Mouse (Mus musculus): ENCODE measurements around the gene Syt9. TPM values are rescaled to one million over a fixed set of nuclear protein-coding genes. Genes with fewer than 3 reads are reported as not detected.
"Not testable (repeated sequence)": the region's sequence is repeated elsewhere in the genome, so short reads cannot be mapped to it uniquely, and the experiment has no call there.

The Syt9 gene
- polyA plus RNA-seq, 1 experiment: 0.21 TPM

- DNase-seq: no peak
- H3K4me1 ChIP-seq (ENCODE audit: control insufficient read depth, insufficient read depth, low read length): no peaks in the 10 kb centered on the region
- no peak overlapping the region for H3K4me3 ChIP-seq (replicated peaks; ENCODE audit: extremely low read depth, low read depth, low read length)
- TF ChIP-seq CTCF (IDR thresholded peaks at IDR 0.05; ENCODE audit: insufficient read depth, low read length) (no peak), POLR2A (IDR thresholded peaks at IDR 0.05; ENCODE audit: borderline replicate concordance, extremely low read depth, low read depth, low read length) (no peak)
- WGBS: 49% methylated on average over 5 of the region's 5 CpGs
Observed at GRCm38 (mm10) chr7:107455118-107455521, 84.6 kb downstream of the Syt9 start.

- 78% methylated on average over 4 of the region's 4 CpGs for WGBS
- TF ChIP-seq POLR2A (IDR thresholded peaks at IDR 0.05; ENCODE audit: borderline replicate concordance, extremely low read depth, low read depth, low read length): no peak
- no peak for TF ChIP-seq CTCF (IDR thresholded peaks at IDR 0.05; ENCODE audit: insufficient read depth, low read length)
- Histone ChIP-seq H3K4me1 (ENCODE audit: control insufficient read depth, insufficient read depth, low read length) (no peaks in the 10 kb centered on the region), H3K4me3 (replicated peaks; ENCODE audit: extremely low read depth, low read depth, low read length) (no peak overlapping the region)
- no peak for DNase-seq
Observed at GRCm38 (mm10) chr7:107461167-107461566, 90.6 kb downstream of the Syt9 start.

- TF ChIP-seq POLR2A (IDR thresholded peaks at IDR 0.05; ENCODE audit: borderline replicate concordance, extremely low read depth, low read depth, low read length) (no peak), CTCF (IDR thresholded peaks at IDR 0.05; ENCODE audit: insufficient read depth, low read length) (no peak)
- WGBS: 50% methylated on average over 1 of the region's 1 CpGs
- no peak for DNase-seq
- Histone ChIP-seq H3K4me1 (ENCODE audit: control insufficient read depth, insufficient read depth, low read length) (no peaks in the 10 kb centered on the region), H3K4me3 (replicated peaks; ENCODE audit: extremely low read depth, low read depth, low read length) (no peak overlapping the region)
Observed at GRCm38 (mm10) chr7:107461699-107462440, 91.3 kb downstream of the Syt9 start.

- WGBS: 26% methylated on average over 3 of the region's 3 CpGs
- no peaks in the 10 kb centered on the region for H3K4me1 ChIP-seq (ENCODE audit: control insufficient read depth, insufficient read depth, low read length)
Observed at GRCm38 (mm10) chr7:107462962-107463361, 92.4 kb downstream of the Syt9 start.

GRCm38 (mm10) chr7:107465081-107465480, 94.6 kb downstream of the Syt9 start:
- no peak for DNase-seq
- TF ChIP-seq POLR2A (IDR thresholded peaks at IDR 0.05; ENCODE audit: borderline replicate concordance, extremely low read depth, low read depth, low read length) (no peak), CTCF (IDR thresholded peaks at IDR 0.05; ENCODE audit: insufficient read depth, low read length) (no peak)
- no peak overlapping the region for H3K4me3 ChIP-seq (replicated peaks; ENCODE audit: extremely low read depth, low read depth, low read length)
- WGBS: 62% methylated on average over 3 of the region's 3 CpGs
- H3K4me1 ChIP-seq (ENCODE audit: control insufficient read depth, insufficient read depth, low read length): no peaks in the 10 kb centered on the region

More at GRCm38 (mm10) chr7:107462962-107463361, 92.4 kb downstream of the Syt9 start:
- no peak for DNase-seq
- no peak overlapping the region for H3K4me3 ChIP-seq (replicated peaks; ENCODE audit: extremely low read depth, low read depth, low read length)
- TF ChIP-seq CTCF (IDR thresholded peaks at IDR 0.05; ENCODE audit: insufficient read depth, low read length) (no peak), POLR2A (IDR thresholded peaks at IDR 0.05; ENCODE audit: borderline replicate concordance, extremely low read depth, low read depth, low read length) (no peak)

GRCm38 (mm10) chr7:107478979-107479965, 108.7 kb downstream of the Syt9 start:
- TF ChIP-seq POLR2A (IDR thresholded peaks at IDR 0.05; ENCODE audit: borderline replicate concordance, extremely low read depth, low read depth, low read length) (no peak), CTCF (IDR thresholded peaks at IDR 0.05; ENCODE audit: insufficient read depth, low read length) (no peak)
- Histone ChIP-seq H3K4me3 (replicated peaks; ENCODE audit: extremely low read depth, low read depth, low read length) (no peak overlapping the region), H3K4me1 (ENCODE audit: control insufficient read depth, insufficient read depth, low read length) (no peaks in the 10 kb centered on the region)
- WGBS: 52% methylated on average over 7 of the region's 7 CpGs
- no peak for DNase-seq

- WGBS: 76% methylated on average over 2 of the region's 2 CpGs
- H3K4me1 ChIP-seq (ENCODE audit: control insufficient read depth, insufficient read depth, low read length); DNase-seq; H3K4me3 ChIP-seq (replicated peaks; ENCODE audit: extremely low read depth, low read depth, low read length): not testable (repeated sequence)
Observed at GRCm38 (mm10) chr7:107485709-107486108, 115.2 kb downstream of the Syt9 start.

- Histone ChIP-seq H3K4me3 (replicated peaks; ENCODE audit: extremely low read depth, low read depth, low read length) (no peak overlapping the region), H3K4me1 (ENCODE audit: control insufficient read depth, insufficient read depth, low read length) (no peaks in the 10 kb centered on the region)
- TF ChIP-seq POLR2A (IDR thresholded peaks at IDR 0.05; ENCODE audit: borderline replicate concordance, extremely low read depth, low read depth, low read length): no peak
- TF ChIP-seq CTCF (IDR thresholded peaks at IDR 0.05; ENCODE audit: insufficient read depth, low read length): no peak
- no peak for DNase-seq
Observed at GRCm38 (mm10) chr7:107495428-107495827, 124.9 kb downstream of the Syt9 start.

- H3K4me3 ChIP-seq (replicated peaks; ENCODE audit: extremely low read depth, low read depth, low read length): no peak overlapping the region
- no peak for DNase-seq
- H3K4me1 ChIP-seq (ENCODE audit: control insufficient read depth, insufficient read depth, low read length): no peaks in the 10 kb centered on the region
- 75% methylated on average over 7 of the region's 7 CpGs for WGBS
- TF ChIP-seq CTCF (IDR thresholded peaks at IDR 0.05; ENCODE audit: insufficient read depth, low read length) (no peak), POLR2A (IDR thresholded peaks at IDR 0.05; ENCODE audit: borderline replicate concordance, extremely low read depth, low read depth, low read length) (no peak)
Observed at GRCm38 (mm10) chr7:107496923-107497322, 126.4 kb downstream of the Syt9 start.

All from lung, adult 2 months (tissue).